Mouse (Mus musculus) v-Abl transformed pro-B cells (cell line): ENCODE data around the gene Asxl2.
"Not testable (repeated sequence)": the region's sequence is repeated elsewhere in the genome, so short reads cannot be mapped to it uniquely, and the experiment has no call there.

Experiments
- in situ Hi-C, 2 experiments: fragments of 400-800 bp; cut with MboI; formaldehyde crosslinking; loops; one replicate each; pipeline ENCODE4 v1.15.1; 2025; ENCODE audit not compliant: unreplicated experiment in 2 of 2

The Asxl2 gene

GRCm38 (mm10) chr12:3425375-3426341 lies 999 bp upstream of the Asxl2 start:
- in situ Hi-C loops: loop anchor here (5.0 to 25.0 kb wide), 6 partner anchors 121 to 812 kb away; partner anchors contain the start of genes Dnajc27 (in 2 of the 2), Cenpo (in 1 of the 2), Ptrhd1 (in 1 of the 2) and Rab10 (in 1 of the 2)

GRCm38 (mm10) chr12:3427067-3427889 lies 621 bp downstream of the Asxl2 start:
- in situ Hi-C loops: loop anchor here (5.0 to 25.0 kb wide), 6 partner anchors 122 to 810 kb away; partner anchors contain the start of genes Dnajc27 (in 2 of the 2), Cenpo (in 1 of the 2), Ptrhd1 (in 1 of the 2) and Rab10 (in 1 of the 2)

GRCm38 (mm10) chr12:3427891-3428775 lies 1.5 kb downstream of the Asxl2 start:
- in situ Hi-C loops: loop anchor here (5.0 to 25.0 kb wide), 6 partner anchors 123 to 809 kb away; partner anchors contain the start of genes Dnajc27 (in 2 of the 2), Cenpo (in 1 of the 2), Ptrhd1 (in 1 of the 2) and Rab10 (in 1 of the 2)

GRCm38 (mm10) chr12:3429681-3430442 lies 3.2 kb downstream of the Asxl2 start:
- in situ Hi-C loops: loop anchor here (5.0 to 25.0 kb wide), 6 partner anchors 125 to 807 kb away; partner anchors contain the start of genes Dnajc27 (in 2 of the 2), Rab10 (in 2 of the 2), Cenpo (in 1 of the 2) and Ptrhd1 (in 1 of the 2)

DNA sequence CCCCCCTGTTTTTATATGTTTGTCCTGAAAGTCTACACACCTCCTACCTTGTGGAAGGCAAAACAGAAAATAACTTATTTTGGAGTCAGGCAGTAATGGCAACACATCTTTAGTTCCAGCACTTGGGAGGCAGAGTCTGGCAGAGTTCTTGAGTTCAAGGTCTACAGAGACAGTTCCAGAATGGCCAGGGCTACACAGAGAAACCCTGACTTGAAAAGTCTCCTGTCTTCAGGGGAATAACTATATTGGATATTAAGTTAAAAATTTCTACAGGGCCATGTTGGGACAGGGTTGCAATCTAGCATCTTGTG lies 3.7 kb downstream of the Asxl2 start:
- in situ Hi-C loops: loop anchor here (10.0 to 25.0 kb wide), 4 partner anchors 126 to 807 kb away; partner anchors contain the start of genes Cenpo (in 1 of the 2), Dnajc27 (in 1 of the 2), Ptrhd1 (in 1 of the 2) and Rab10 (in 1 of the 2)

DNA sequence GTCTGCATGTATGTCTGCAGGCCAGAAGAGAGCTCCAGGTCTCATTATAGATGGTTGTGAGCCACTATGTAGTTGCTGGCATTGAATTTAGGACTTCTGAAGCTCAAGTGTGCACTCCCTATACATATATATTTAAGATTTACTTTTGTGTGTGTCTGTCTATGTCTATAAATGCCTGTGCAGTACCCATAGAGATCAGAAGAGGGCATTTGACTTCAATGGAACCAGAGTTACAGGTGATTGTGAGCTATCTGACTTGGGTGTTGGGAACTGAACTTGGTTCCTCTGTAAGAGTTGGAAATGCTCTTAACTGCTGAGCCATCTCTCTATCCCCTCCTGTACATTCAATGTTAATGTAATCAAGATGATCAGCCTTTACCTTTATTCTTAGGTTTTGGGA lies 4.3 kb downstream of the Asxl2 start:
- in situ Hi-C loops: loop anchor here (10.0 to 25.0 kb wide), 4 partner anchors 126 to 806 kb away; partner anchors contain the start of genes Cenpo (in 1 of the 2), Dnajc27 (in 1 of the 2), Ptrhd1 (in 1 of the 2) and Rab10 (in 1 of the 2)

GRCm38 (mm10) chr12:3433736-3434135 lies 7.1 kb downstream of the Asxl2 start:
- in situ Hi-C loops: loop anchor here (10.0 to 25.0 kb wide), 4 partner anchors 129 to 804 kb away; partner anchors contain the start of genes Cenpo (in 1 of the 2), Dnajc27 (in 1 of the 2), Ptrhd1 (in 1 of the 2) and Rab10 (in 1 of the 2)

- in situ Hi-C loops: loop anchor here (5.0 to 25.0 kb wide), 5 partner anchors 126 to 801 kb away; partner anchors contain the start of genes Cenpo (in 1 of the 2), Dnajc27 (in 1 of the 2), Ptrhd1 (in 1 of the 2) and Rab10 (in 1 of the 2)
These were observed 9.8 kb downstream of the Asxl2 start for GRCm38 (mm10) chr12:3436446-3436845.

DNA sequence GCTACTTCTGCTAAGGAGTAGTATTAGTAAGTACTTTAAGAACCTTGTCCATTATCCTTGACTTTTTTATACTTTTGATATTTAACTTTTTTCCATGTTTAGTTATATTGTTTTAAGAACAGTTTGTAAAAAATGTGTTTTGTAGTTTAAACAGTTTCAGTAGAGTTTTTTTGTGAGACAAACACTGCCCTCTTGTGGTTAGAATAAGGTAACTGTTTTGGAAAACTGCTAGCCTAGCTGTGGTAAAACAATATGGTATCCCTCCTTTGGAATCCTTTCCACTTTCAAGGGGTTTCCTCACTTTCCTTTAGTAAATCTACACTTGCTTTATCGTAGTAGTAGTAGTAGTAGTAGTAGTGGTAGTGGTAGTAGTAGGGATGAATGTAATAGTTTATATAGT lies 11.2 kb downstream of the Asxl2 start:
- in situ Hi-C loops: loop anchor here (5.0 to 25.0 kb wide), 5 partner anchors 124 to 799 kb away; partner anchors contain the start of genes Cenpo (in 1 of the 2), Dnajc27 (in 1 of the 2), Ptrhd1 (in 1 of the 2) and Rab10 (in 1 of the 2)

- in situ Hi-C loops: loop anchor here (25.0 kb wide), 3 partner anchors 421 to 796 kb away; partner anchors contain the start of genes Cenpo (in 1 of the 2), Dnajc27 (in 1 of the 2) and Ptrhd1 (in 1 of the 2)
These were observed 14.3 kb downstream of the Asxl2 start for GRCm38 (mm10) chr12:3440916-3441315.

- in situ Hi-C loops: loop anchor here (25.0 kb wide), 3 partner anchors 421 to 796 kb away; partner anchors contain the start of genes Cenpo (in 1 of the 2), Dnajc27 (in 1 of the 2) and Ptrhd1 (in 1 of the 2)
These were observed 14.7 kb downstream of the Asxl2 start for GRCm38 (mm10) chr12:3441361-3441760.

DNA sequence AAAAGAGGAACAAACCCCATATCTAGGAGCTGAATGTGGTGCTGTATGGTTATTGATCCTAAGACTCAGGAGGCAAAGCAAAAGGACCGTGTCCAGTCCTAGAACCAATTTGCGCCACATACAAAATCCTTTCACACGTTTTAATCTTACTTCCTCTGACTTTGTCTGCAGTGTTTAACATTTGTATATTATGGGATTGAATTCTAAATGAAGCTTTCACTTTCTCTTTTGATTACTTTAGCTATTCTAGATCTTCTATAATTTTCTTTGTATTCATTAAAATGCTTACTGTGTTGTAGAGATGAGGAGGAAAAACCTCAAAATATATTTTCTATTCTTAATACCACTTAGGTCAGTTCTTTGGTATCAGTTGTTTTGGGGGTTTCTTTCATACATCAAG lies 26.9 kb downstream of the Asxl2 start:
- in situ Hi-C loops: loop anchor here in 1 of 2 experiments (25.0 kb wide), 1 partner anchor 1209 kb away; no protein-coding TSS in a partner anchor

- in situ Hi-C loops: loop anchor here in 1 of 2 experiments (25.0 kb wide), 1 partner anchor 1199 kb away; no protein-coding TSS in a partner anchor
These were observed 36.4 kb downstream of the Asxl2 start for GRCm38 (mm10) chr12:3463087-3463486.

DNA sequence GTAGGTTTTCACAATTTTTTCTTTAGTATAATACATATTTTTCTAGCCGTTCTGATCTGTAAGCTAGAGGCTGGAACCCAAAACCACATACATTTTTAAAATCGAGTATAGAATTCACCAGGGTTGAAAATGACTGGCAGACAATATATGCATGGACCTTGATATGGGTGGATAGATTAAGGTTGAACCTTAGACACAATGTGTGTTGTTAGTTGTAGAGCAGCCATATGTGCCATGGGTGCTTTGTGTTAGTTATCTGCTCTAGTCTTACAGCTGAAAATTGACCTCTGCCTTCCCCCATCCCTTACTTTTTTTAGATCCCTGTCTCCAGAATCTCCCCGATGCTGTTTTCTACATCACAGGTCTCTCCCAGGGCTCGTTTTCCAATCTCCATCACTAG lies 73.0 kb downstream of the Asxl2 start:
- in situ Hi-C loops: no loop called here

DNA sequence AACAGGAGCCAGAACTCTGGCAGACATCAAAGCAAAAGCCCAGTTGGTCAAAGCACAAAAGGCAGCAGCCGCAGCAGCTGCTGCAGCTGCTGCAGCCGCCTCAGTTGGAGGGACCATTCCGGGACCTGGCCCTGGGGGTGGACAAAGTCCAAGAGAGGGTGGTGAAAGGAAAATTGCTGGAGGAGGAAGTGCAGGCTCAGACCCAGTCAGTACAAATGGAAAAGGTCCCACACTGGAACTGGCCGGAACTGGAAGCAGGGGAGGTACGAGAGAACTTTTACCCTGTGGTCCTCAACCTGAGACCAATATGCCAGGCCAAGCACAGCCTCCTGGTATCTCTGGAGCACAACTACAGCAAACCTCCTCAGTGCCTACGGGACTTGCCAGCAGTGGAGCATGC lies 73.4 kb downstream of the Asxl2 start:
- in situ Hi-C loops: no loop called here

- in situ Hi-C loops: no loop called here
These were observed 92.1 kb downstream of the Asxl2 start for GRCm38 (mm10) chr12:3518665-3519297.

DNA sequence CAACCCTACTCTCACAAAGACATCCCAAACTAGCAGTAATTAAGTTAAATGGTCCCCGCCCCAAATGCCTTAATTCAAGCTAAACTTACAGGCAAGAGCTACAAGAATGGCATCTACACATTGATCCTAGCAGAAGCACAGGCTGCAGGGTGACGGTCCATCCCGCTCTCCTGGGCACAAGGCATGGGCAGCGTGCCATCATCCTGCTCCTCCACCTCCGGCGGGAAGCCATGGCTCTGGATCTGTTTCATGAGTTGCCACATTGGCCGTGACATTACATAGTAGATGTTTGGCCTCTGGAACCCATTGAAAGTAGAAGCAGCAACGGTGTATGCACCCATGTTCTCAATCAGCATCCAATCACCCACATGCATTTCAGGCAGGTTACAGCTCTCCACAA lies 95.1 kb downstream of the Asxl2 start:
- in situ Hi-C loops: not testable (repeated sequence)
